Mouse (Mus musculus) urinary bladder, postnatal 4 days (tissue): ENCODE data around the gene Acap2.

ENCODE experiments used
- DNase-seq, 2 experiments: peaks; one replicate each; pipeline ENCODE4 v3.0.0; 2021 to 2022; ENCODE audit warnings: low spot score in 2 of 2

Acap2 gene

GRCm38 (mm10) chr16:31081891-31082290, 119.2 kb downstream of the Acap2 start:
- no peak for DNase-seq

GRCm38 (mm10) chr16:31081125-31081664, 119.8 kb downstream of the Acap2 start, which contains the start of gene Xxylt1:
Xxylt1 (minus strand) TSS chr16:31081432.
- peak; percentile 92 to 94 for DNase-seq

- DNase-seq: peak in 1 of 2 experiments; percentile 60
Observed at GRCm38 (mm10) chr16:31080573-31081051, 120.4 kb downstream of the Acap2 start.

- peak in 1 of 2 experiments; percentile 55 for DNase-seq
Observed at GRCm38 (mm10) chr16:31077396-31077795, 123.6 kb downstream of the Acap2 start.

GRCm38 (mm10) chr16:31076436-31076835, 124.6 kb downstream of the Acap2 start:
- DNase-seq: no peak

GRCm38 (mm10) chr16:31074324-31074908, 126.6 kb downstream of the Acap2 start:
- DNase-seq: no peak

GRCm38 (mm10) chr16:31071731-31072130, 129.3 kb downstream of the Acap2 start:
- no peak for DNase-seq

GRCm38 (mm10) chr16:31070358-31071133, 130.5 kb downstream of the Acap2 start:
- DNase-seq: peak; percentile 69 to 84

- DNase-seq: no peak
Observed at GRCm38 (mm10) chr16:31069211-31070166, 131.6 kb downstream of the Acap2 start.

- DNase-seq: no peak
Observed at GRCm38 (mm10) chr16:31068280-31068679, 132.8 kb downstream of the Acap2 start.

- no peak for DNase-seq
Observed at GRCm38 (mm10) chr16:31066344-31067098, 134.5 kb downstream of the Acap2 start.

GRCm38 (mm10) chr16:31064782-31065181, 136.3 kb downstream of the Acap2 start:
- no peak for DNase-seq

GRCm38 (mm10) chr16:31062918-31063317, 138.1 kb downstream of the Acap2 start:
- DNase-seq: no peak

GRCm38 (mm10) chr16:31061246-31061880, 139.7 kb downstream of the Acap2 start:
- no peak for DNase-seq

- no peak for DNase-seq
Observed at GRCm38 (mm10) chr16:31060714-31061113, 140.3 kb downstream of the Acap2 start.

GRCm38 (mm10) chr16:31060226-31060625, 140.8 kb downstream of the Acap2 start:
- DNase-seq: no peak

- no peak for DNase-seq
Observed at GRCm38 (mm10) chr16:31059730-31060129, 141.3 kb downstream of the Acap2 start.

- no peak for DNase-seq
Observed at GRCm38 (mm10) chr16:31052812-31053211, 148.2 kb downstream of the Acap2 start.

GRCm38 (mm10) chr16:31052177-31052726, 148.8 kb downstream of the Acap2 start:
- DNase-seq: no peak

- no peak for DNase-seq
Observed at GRCm38 (mm10) chr16:31050701-31051100, 150.3 kb downstream of the Acap2 start.
